Mouse (Mus musculus): Measurements from ENCODE around the gene Gm10053. TPM values are rescaled to one million over a fixed set of nuclear protein-coding genes. Genes with fewer than 3 reads are reported as not detected.

Gm10053 gene
- polyA plus RNA-seq, 1 experiment from 2014 or later: 235 TPM

- ATAC-seq (ENCODE audit: insufficient read depth): peak; percentile 17; the same call in 1 of the 2 replicates
- no peaks in the 10 kb centered on the region for H3K4me1 ChIP-seq (ENCODE audit: insufficient read depth)
- peak overlapping the region; percentile 39 for H3K4me3 ChIP-seq (ENCODE audit: low read depth, low read length)
- DNase-seq: peak; percentile 39
- peak overlapping the region; percentile 65 for H3K4me2 ChIP-seq
- H3K9ac ChIP-seq: no peak overlapping the region
- H3K27ac ChIP-seq (ENCODE audit: low read depth): no peak overlapping the region
- TF ChIP-seq CTCF (IDR thresholded peaks at IDR 0.05; ENCODE audit: low read depth): no peak
- under 1% methylated on average over 84 of the region's 84 CpGs for WGBS
- no peaks in the 10 kb centered on the region for H3K36me3 ChIP-seq (ENCODE audit: insufficient read depth)
- no peaks in the 10 kb centered on the region for H3K9me3 ChIP-seq (ENCODE audit: low read depth, low read length)
- H3K27me3 ChIP-seq (ENCODE audit: insufficient read depth, low read length): peaks cover 85% of the 10 kb centered on the region
Observed at GRCm38 (mm10) chr19:24899578-24900544, 24.4 kb downstream of the Gm10053 start.

- DNase-seq: no peak
- no peak within 1 kb of the TSS for H3K27ac ChIP-seq (ENCODE audit: low read depth)
- H3K4me3 ChIP-seq (ENCODE audit: low read depth, low read length): peak within 1 kb of the TSS; percentile 39
- no peak for ATAC-seq (ENCODE audit: insufficient read depth)
- no peaks in the 10 kb centered on the region for H3K4me1 ChIP-seq (ENCODE audit: insufficient read depth)
- H3K9me3 ChIP-seq (ENCODE audit: low read depth, low read length): no peaks in the 10 kb centered on the region
- H3K9ac ChIP-seq: no peak within 1 kb of the TSS
- peaks cover 77% of the 10 kb centered on the region for H3K27me3 ChIP-seq (ENCODE audit: insufficient read depth, low read length)
- H3K4me2 ChIP-seq: peak within 1 kb of the TSS; percentile 65
- no peaks in the 10 kb centered on the region for H3K36me3 ChIP-seq (ENCODE audit: insufficient read depth)
- WGBS: 1% methylated on average over 27 of the region's 27 CpGs
- TF ChIP-seq CTCF (IDR thresholded peaks at IDR 0.05; ENCODE audit: low read depth): no peak
Observed at GRCm38 (mm10) chr19:24900581-24901220, 25.2 kb downstream of the Gm10053 start, which contains the start of gene Foxd4. Foxd4 (minus strand) TSS chr19:24901197.

- ATAC-seq (ENCODE audit: insufficient read depth): no peak
- DNase-seq: no peak
- TF ChIP-seq CTCF (IDR thresholded peaks at IDR 0.05; ENCODE audit: low read depth): no peak
- WGBS: 13% methylated on average over 3 of the region's 3 CpGs
- Histone ChIP-seq H3K36me3 (ENCODE audit: insufficient read depth) (no peaks in the 10 kb centered on the region), H3K27me3 (ENCODE audit: insufficient read depth, low read length) (peaks cover 71% of the 10 kb centered on the region), H3K9me3 (ENCODE audit: low read depth, low read length) (no peaks in the 10 kb centered on the region), H3K4me1 (ENCODE audit: insufficient read depth) (no peaks in the 10 kb centered on the region), H3K27ac (ENCODE audit: low read depth) (no peak overlapping the region), H3K4me3 (ENCODE audit: low read depth, low read length) (no peak overlapping the region), H3K4me2 (no peak overlapping the region), H3K9ac (no peak overlapping the region)
Observed at GRCm38 (mm10) chr19:24901666-24902065, 26.2 kb downstream of the Gm10053 start.

GRCm38 (mm10) chr19:24902256-24902655 is 26.8 kb downstream of the Gm10053 start:
- Histone ChIP-seq H3K4me2 (no peak overlapping the region), H3K4me3 (ENCODE audit: low read depth, low read length) (no peak overlapping the region), H3K4me1 (ENCODE audit: insufficient read depth) (no peaks in the 10 kb centered on the region), H3K27ac (ENCODE audit: low read depth) (no peak overlapping the region), H3K9me3 (ENCODE audit: low read depth, low read length) (no peaks in the 10 kb centered on the region), H3K9ac (no peak overlapping the region), H3K27me3 (ENCODE audit: insufficient read depth, low read length) (peaks cover 65% of the 10 kb centered on the region), H3K36me3 (ENCODE audit: insufficient read depth) (no peaks in the 10 kb centered on the region)
- no peak for TF ChIP-seq CTCF (IDR thresholded peaks at IDR 0.05; ENCODE audit: low read depth)
- DNase-seq: no peak
- WGBS: 4% methylated on average over 2 of the region's 2 CpGs
- ATAC-seq (ENCODE audit: insufficient read depth): no peak

- WGBS: 47% methylated on average over 2 of the region's 2 CpGs
- Histone ChIP-seq H3K36me3 (ENCODE audit: insufficient read depth) (no peaks in the 10 kb centered on the region), H3K27me3 (ENCODE audit: insufficient read depth, low read length) (peaks cover 59% of the 10 kb centered on the region), H3K4me2 (no peak overlapping the region), H3K4me3 (ENCODE audit: low read depth, low read length) (no peak overlapping the region), H3K4me1 (ENCODE audit: insufficient read depth) (no peaks in the 10 kb centered on the region), H3K9me3 (ENCODE audit: low read depth, low read length) (no peaks in the 10 kb centered on the region), H3K9ac (no peak overlapping the region), H3K27ac (ENCODE audit: low read depth) (no peak overlapping the region)
- no peak for DNase-seq
- TF ChIP-seq CTCF (IDR thresholded peaks at IDR 0.05; ENCODE audit: low read depth): no peak
- no peak for ATAC-seq (ENCODE audit: insufficient read depth)
Observed at GRCm38 (mm10) chr19:24902821-24903220, 27.3 kb downstream of the Gm10053 start.

GRCm38 (mm10) chr19:24907655-24908054 is 32.2 kb downstream of the Gm10053 start:
- H3K4me2 ChIP-seq: no peak overlapping the region
- no peak overlapping the region for H3K4me3 ChIP-seq (ENCODE audit: low read depth, low read length)
- H3K27me3 ChIP-seq (ENCODE audit: insufficient read depth, low read length): peaks cover 11% of the 10 kb centered on the region
- WGBS: 83% methylated on average over 4 of the region's 6 CpGs
- no peak for ATAC-seq (ENCODE audit: insufficient read depth)
- no peaks in the 10 kb centered on the region for H3K36me3 ChIP-seq (ENCODE audit: insufficient read depth)
- H3K9ac ChIP-seq: no peak overlapping the region
- H3K4me1 ChIP-seq (ENCODE audit: insufficient read depth): no peaks in the 10 kb centered on the region
- TF ChIP-seq CTCF (IDR thresholded peaks at IDR 0.05; ENCODE audit: low read depth): no peak
- no peak overlapping the region for H3K27ac ChIP-seq (ENCODE audit: low read depth)
- no peak for DNase-seq
- no peaks in the 10 kb centered on the region for H3K9me3 ChIP-seq (ENCODE audit: low read depth, low read length)
